Mouse (Mus musculus): Measurements from ENCODE around the gene Mfsd6l.
A peak's percentile ranks its signal among the peaks of the same experiment; 100 is the strongest.

Mfsd6l gene

GRCm38 (mm10) chr11:68555918-68556584 lies at the start of gene Mfsd6l:
Gene Mfsd6l, plus strand, starts transcription at chr11:68556186.
- DNase-seq = no peak

GRCm38 (mm10) chr11:68507246-68507645 lies 48.7 kb upstream of the Mfsd6l start:
- DNase-seq = no peak

GRCm38 (mm10) chr11:68508619-68509018 lies 47.4 kb upstream of the Mfsd6l start:
- no peak for DNase-seq

- no peak for DNase-seq
Observed at GRCm38 (mm10) chr11:68509194-68509593, 46.8 kb upstream of the Mfsd6l start.

GRCm38 (mm10) chr11:68513969-68514368 lies 42.0 kb upstream of the Mfsd6l start:
- DNase-seq = no peak

GRCm38 (mm10) chr11:68519362-68519761 lies 36.6 kb upstream of the Mfsd6l start:
- DNase-seq = no peak

GRCm38 (mm10) chr11:68519815-68520214 lies 36.2 kb upstream of the Mfsd6l start:
- no peak for DNase-seq

- DNase-seq = no peak
Observed at GRCm38 (mm10) chr11:68520439-68520838, 35.5 kb upstream of the Mfsd6l start.

GRCm38 (mm10) chr11:68521352-68521751 lies 34.6 kb upstream of the Mfsd6l start:
- no peak for DNase-seq

GRCm38 (mm10) chr11:68526441-68526840 lies 29.5 kb upstream of the Mfsd6l start:
- no peak for DNase-seq

GRCm38 (mm10) chr11:68531066-68531806 lies 24.8 kb upstream of the Mfsd6l start:
- peak; percentile 65 for DNase-seq

- no peak for DNase-seq
Observed at GRCm38 (mm10) chr11:68531941-68532535, 23.9 kb upstream of the Mfsd6l start.

GRCm38 (mm10) chr11:68532773-68533172 lies 23.2 kb upstream of the Mfsd6l start:
- no peak for DNase-seq

- no peak for DNase-seq
Observed at GRCm38 (mm10) chr11:68533971-68534475, 22.0 kb upstream of the Mfsd6l start.

- no peak for DNase-seq
Observed at GRCm38 (mm10) chr11:68536026-68536425, 20.0 kb upstream of the Mfsd6l start.

GRCm38 (mm10) chr11:68536465-68536864 lies 19.5 kb upstream of the Mfsd6l start:
- no peak for DNase-seq

- DNase-seq = no peak
Observed at GRCm38 (mm10) chr11:68539621-68540020, 16.4 kb upstream of the Mfsd6l start.

- DNase-seq = no peak
Observed at GRCm38 (mm10) chr11:68544554-68544953, 11.4 kb upstream of the Mfsd6l start.

- no peak for DNase-seq
Observed at GRCm38 (mm10) chr11:68545172-68545571, 10.8 kb upstream of the Mfsd6l start.

- DNase-seq = no peak
Observed at GRCm38 (mm10) chr11:68545682-68546222, 10.2 kb upstream of the Mfsd6l start.

GRCm38 (mm10) chr11:68547484-68547883 lies 8.5 kb upstream of the Mfsd6l start:
- DNase-seq = no peak

- DNase-seq = no peak
Observed at GRCm38 (mm10) chr11:68549597-68549996, 6.4 kb upstream of the Mfsd6l start.

GRCm38 (mm10) chr11:68550358-68550757 lies 5.6 kb upstream of the Mfsd6l start:
- DNase-seq = no peak

Data from cerebellum, adult 9-10 months (tissue).